Mouse (Mus musculus) intestine, embryonic 14.5 days (tissue): ENCODE measurements around the gene Camk1g. TPM values are rescaled to one million over a fixed set of nuclear protein-coding genes. Genes with fewer than 3 reads are reported as not detected.

ENCODE experiments used
- ATAC-seq: fragments of 200-750 bp; cut with Nextera tagmentation; replicated peaks from 2 replicates; pipeline ENCODE4 v1.8.0; 2017; ENCODE audit warnings: low read depth, moderate number of reproducible peaks, moderate TSS enrichment, moderate library complexity; ENCODE audit not compliant: low FRiP score, low TSS enrichment
- DNase-seq: peaks from one replicate; pipeline ENCODE4 v3.0.0-alpha.2; 2018; ENCODE audit warnings: low spot score
- H3K27ac ChIP-seq: fragments of 300-500 bp; sonication (generic); 2 replicates; pipeline ENCODE4 v1.5.1; 2014; ENCODE audit warnings: low read depth, mild to moderate bottlenecking, control low read depth
- H3K27me3 ChIP-seq: fragments of 300-500 bp; sonication (generic); replicated peaks from 2 replicates; pipeline ENCODE4 v1.6.1; 2014; ENCODE audit warnings: low read length, control low read depth; ENCODE audit not compliant: control insufficient read depth, insufficient read depth
- H3K36me3 ChIP-seq: fragments of 300-500 bp; sonication (generic); 2 replicates; pipeline ENCODE4 v1.6.1; 2014; ENCODE audit warnings: low read length, control low read depth; ENCODE audit not compliant: control insufficient read depth, insufficient read depth
- H3K4me1 ChIP-seq: fragments of 300-500 bp; sonication (generic); replicated peaks from 2 replicates; pipeline ENCODE4 v1.6.1; 2014; ENCODE audit warnings: low read length, control low read depth, mixed read lengths; ENCODE audit not compliant: control insufficient read depth, insufficient read depth
- H3K4me2 ChIP-seq: fragments of 300-500 bp; sonication (generic); 2 replicates; pipeline ENCODE4 v1.6.1; 2014; ENCODE audit warnings: low read length
- H3K4me3 ChIP-seq: fragments of 300-500 bp; sonication (generic); 2 replicates; pipeline ENCODE4 v1.5.1; 2014; ENCODE audit warnings: low read depth, low read length, control low read depth, mixed read lengths
- H3K9ac ChIP-seq: fragments of 300-500 bp; sonication (generic); 2 replicates; pipeline ENCODE4 v1.6.1; 2014; ENCODE audit warnings: mild to moderate bottlenecking, low read length
- H3K9me3 ChIP-seq: fragments of 300-500 bp; sonication (generic); 2 replicates; pipeline ENCODE4 v1.6.1; 2016; ENCODE audit warnings: low read length, control low read depth; ENCODE audit not compliant: control insufficient read depth
- WGBS: fragments of 180-500 bp; shearing (Covaris S2); extraction: QIAGEN DNeasy Blood & Tissue Kit; methylation state at CpG from one replicate; pipeline ENCODE4 v1.1.7; 2014; 5-methylcytosine and 5-hydroxymethylcytosine counted together
- polyA plus RNA-seq: library from polyadenylated mRNA; unstranded; fragments of >200 nt; fragmentation: Nextera tagmentation; extraction: Ambion mirVana; gene quantifications from 2 replicates; pipeline ENCODE4 v1.2.1, GENCODE M21; 2014

Gene Camk1g
- polyA plus RNA-seq, 1 experiment from 2014 or later = 9.5 TPM

GRCm38 (mm10) chr1:193363801-193364231 is 6.3 kb downstream of the Camk1g start:
- no peak overlapping the region for H3K4me2 ChIP-seq
- 58% methylated on average over 5 of the region's 5 CpGs for whole genome bisulfite sequencing
- no peaks in the 10 kb centered on the region; the same call in 1 of the 2 replicates for H3K4me1 ChIP-seq
- no peak overlapping the region for H3K4me3 ChIP-seq
- DNase-seq (no peak), ATAC-seq (no peak)
- H3K9ac ChIP-seq = no peak overlapping the region
- H3K27me3 ChIP-seq = no peaks in the 10 kb centered on the region
- no peaks in the 10 kb centered on the region for H3K9me3 ChIP-seq
- H3K27ac ChIP-seq = no peak overlapping the region
- H3K36me3 ChIP-seq = no peaks in the 10 kb centered on the region

- no peaks in the 10 kb centered on the region for H3K9me3 ChIP-seq
Measured at GRCm38 (mm10) chr1:193362078-193362477, 8.0 kb downstream of the Camk1g start.

GRCm38 (mm10) chr1:193361181-193361580 is 8.9 kb downstream of the Camk1g start:
- H3K27ac ChIP-seq = no peak overlapping the region
- H3K9me3 ChIP-seq = no peaks in the 10 kb centered on the region
- 0 out of 2 replicates have a peak, but pooled peaks cover 3% of the 10 kb centered on the region for H3K36me3 ChIP-seq
- H3K4me3 ChIP-seq = no peak overlapping the region
- H3K4me1 ChIP-seq = no peaks in the 10 kb centered on the region
- no peak overlapping the region for H3K4me2 ChIP-seq
- H3K27me3 ChIP-seq = no peaks in the 10 kb centered on the region
- WGBS = 74% methylated on average over 6 of the region's 6 CpGs
- ATAC-seq (no peak), DNase-seq (no peak)
- H3K9ac ChIP-seq = no peak overlapping the region

More at GRCm38 (mm10) chr1:193362078-193362477, 8.0 kb downstream of the Camk1g start:
- H3K9ac ChIP-seq = no peak overlapping the region
- WGBS = 78% methylated on average over 7 of the region's 7 CpGs
- no peaks in the 10 kb centered on the region for H3K36me3 ChIP-seq
- no peak overlapping the region for H3K27ac ChIP-seq
- H3K4me1 ChIP-seq = no peaks in the 10 kb centered on the region
- no peak overlapping the region for H3K4me2 ChIP-seq
- no peak overlapping the region for H3K4me3 ChIP-seq
- ATAC-seq (no peak), DNase-seq (no peak)
- H3K27me3 ChIP-seq = no peaks in the 10 kb centered on the region

GRCm38 (mm10) chr1:193359199-193359598 is 10.9 kb downstream of the Camk1g start:
- H3K4me3 ChIP-seq = no peak overlapping the region
- ATAC-seq = no peak
- H3K27ac ChIP-seq = no peak overlapping the region
- H3K9ac ChIP-seq = no peak overlapping the region
- no peaks in the 10 kb centered on the region for H3K9me3 ChIP-seq
- H3K4me1 ChIP-seq = no peaks in the 10 kb centered on the region
- 0 out of 2 replicates have a peak, but pooled peaks cover 8% of the 10 kb centered on the region for H3K36me3 ChIP-seq
- no peak overlapping the region for H3K4me2 ChIP-seq
- no peaks in the 10 kb centered on the region for H3K27me3 ChIP-seq
- 76% methylated on average over 3 of the region's 3 CpGs for WGBS
- no peak for DNase-seq

- DNase-seq (no peak), ATAC-seq (no peak)
- Histone ChIP-seq H3K4me2 (no peak overlapping the region), H3K9ac (no peak overlapping the region), H3K27me3 (no peaks in the 10 kb centered on the region), H3K4me3 (no peak overlapping the region), H3K4me1 (no peaks in the 10 kb centered on the region), H3K9me3 (no peaks in the 10 kb centered on the region), H3K36me3 (0 out of 2 replicates have a peak, but pooled peaks cover 25% of the 10 kb centered on the region), H3K27ac (no peak overlapping the region)
- 83% methylated on average over 3 of the region's 3 CpGs for WGBS
Measured at GRCm38 (mm10) chr1:193351583-193351982, 18.5 kb downstream of the Camk1g start.

GRCm38 (mm10) chr1:193350546-193350801 is 19.6 kb downstream of the Camk1g start:
- no peak overlapping the region for H3K9ac ChIP-seq
- ATAC-seq (no peak), DNase-seq (no peak)
- no peaks in the 10 kb centered on the region for H3K4me1 ChIP-seq
- no peaks in the 10 kb centered on the region for H3K27me3 ChIP-seq
- WGBS = 94% methylated on average over 2 of the region's 2 CpGs
- H3K27ac ChIP-seq = no peak overlapping the region
- H3K36me3 ChIP-seq = 0 out of 2 replicates have a peak, but pooled peaks cover 18% of the 10 kb centered on the region
- H3K4me3 ChIP-seq = no peak overlapping the region
- H3K9me3 ChIP-seq = no peaks in the 10 kb centered on the region
- H3K4me2 ChIP-seq = no peak overlapping the region

GRCm38 (mm10) chr1:193349702-193350545 is 20.2 kb downstream of the Camk1g start:
- ATAC-seq (no peak), DNase-seq (no peak)
- Histone ChIP-seq H3K9ac (no peak overlapping the region), H3K27me3 (no peaks in the 10 kb centered on the region), H3K4me1 (no peaks in the 10 kb centered on the region), H3K9me3 (no peaks in the 10 kb centered on the region), H3K27ac (no peak overlapping the region), H3K4me3 (no peak overlapping the region), H3K4me2 (no peak overlapping the region), H3K36me3 (0 out of 2 replicates have a peak, but pooled peaks cover 18% of the 10 kb centered on the region)
- WGBS = 70% methylated on average over 10 of the region's 10 CpGs

GRCm38 (mm10) chr1:193348261-193348962 is 21.7 kb downstream of the Camk1g start:
- no peak for DNase-seq
- Histone ChIP-seq H3K9me3 (no peaks in the 10 kb centered on the region), H3K4me3 (no peak overlapping the region), H3K4me2 (no peak overlapping the region), H3K36me3 (0 out of 2 replicates have a peak, but pooled peaks cover 15% of the 10 kb centered on the region), H3K4me1 (no peaks in the 10 kb centered on the region), H3K27me3 (no peaks in the 10 kb centered on the region), H3K27ac (no peak overlapping the region), H3K9ac (no peak overlapping the region)
- WGBS = 86% methylated on average over 9 of the region's 9 CpGs
- no peak for ATAC-seq
